Mouse (Mus musculus): ENCODE measurements around the gene Gstm6. TPM values are rescaled to one million over a fixed set of nuclear protein-coding genes. Genes with fewer than 3 reads are reported as not detected.

Gstm6 gene
- polyA plus RNA-seq, 1 experiment from 2014 or later, result 14.8 TPM

GRCm38 (mm10) chr3:107939403-107939802, 4.1 kb downstream of the Gstm6 start:
- 50% methylated on average over 3 of the region's 3 CpGs for WGBS
- Histone ChIP-seq H3K36me3 (no peaks in the 10 kb centered on the region), H3K4me1 (replicated peaks) (peaks cover 33% of the 10 kb centered on the region), H3K27me3 (no peaks in the 10 kb centered on the region; the same call in 1 of the 2 replicates), H3K4me3 (no peak overlapping the region), H3K9me3 (no peaks in the 10 kb centered on the region), H3K4me2 (no peak overlapping the region), H3K27ac (replicated peaks) (no peak overlapping the region), H3K9ac (no peak overlapping the region)
- no peak for ATAC-seq (ENCODE audit: low read depth)

DNA sequence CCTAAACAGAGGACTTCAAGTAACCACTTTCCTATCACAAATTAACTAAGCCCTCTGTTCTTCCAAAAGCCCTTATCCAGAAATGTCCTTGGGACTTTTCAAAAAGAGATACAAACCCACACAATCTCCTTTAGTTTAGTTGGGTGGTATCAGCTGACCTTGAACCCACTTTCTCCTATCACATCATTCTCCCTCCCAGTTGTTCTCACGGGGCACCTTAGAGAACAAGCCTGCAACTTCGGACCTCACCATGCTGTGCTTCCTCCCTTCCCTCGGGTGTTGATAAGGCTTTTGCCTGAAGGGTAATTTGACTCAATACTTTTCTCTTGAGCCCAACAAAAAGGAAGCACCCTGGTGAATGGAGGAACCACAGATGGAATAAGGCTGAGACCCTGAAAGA, 7.7 kb downstream of the Gstm6 start:
- Histone ChIP-seq H3K4me3 (no peak overlapping the region), H3K27me3 (no peaks in the 10 kb centered on the region; the same call in 1 of the 2 replicates), H3K9me3 (no peaks in the 10 kb centered on the region), H3K4me1 (replicated peaks) (peaks cover 26% of the 10 kb centered on the region), H3K36me3 (no peaks in the 10 kb centered on the region), H3K9ac (no peak overlapping the region), H3K4me2 (no peak overlapping the region), H3K27ac (replicated peaks) (no peak overlapping the region)
- no peak for ATAC-seq (ENCODE audit: low read depth)
- 53% methylated on average over 3 of the region's 3 CpGs for whole genome bisulfite sequencing

GRCm38 (mm10) chr3:107935268-107935667, 8.3 kb downstream of the Gstm6 start:
- H3K27me3 ChIP-seq, result no peaks in the 10 kb centered on the region; the same call in 1 of the 2 replicates
- no peak overlapping the region for H3K4me3 ChIP-seq
- no peak overlapping the region for H3K9ac ChIP-seq
- WGBS, result 85% methylated on average over 3 of the region's 3 CpGs
- no peaks in the 10 kb centered on the region for H3K9me3 ChIP-seq
- ATAC-seq (ENCODE audit: low read depth), result no peak
- H3K4me2 ChIP-seq, result no peak overlapping the region
- no peak overlapping the region for H3K27ac ChIP-seq (replicated peaks)
- peaks cover 28% of the 10 kb centered on the region for H3K4me1 ChIP-seq (replicated peaks)
- H3K36me3 ChIP-seq, result no peaks in the 10 kb centered on the region

DNA sequence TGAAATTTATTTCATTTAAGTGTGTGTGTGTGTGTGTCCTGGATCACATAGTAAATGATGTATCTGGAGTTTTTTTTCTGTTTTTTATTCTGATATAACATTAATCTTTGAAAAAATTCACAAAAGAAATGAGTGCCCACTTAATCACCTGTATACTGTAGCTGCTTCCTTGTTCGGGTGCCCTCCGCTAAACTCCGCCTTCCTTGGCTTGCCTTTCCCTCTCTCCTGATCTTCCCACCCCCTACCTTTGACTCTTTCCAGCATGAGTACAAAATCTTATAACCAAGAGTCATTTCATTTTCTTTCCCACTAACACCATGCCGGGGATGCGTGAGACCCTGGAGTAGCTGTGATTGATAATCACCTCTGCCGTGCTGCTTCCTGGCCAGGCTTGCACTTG, 11.4 kb downstream of the Gstm6 start:
- Histone ChIP-seq H3K9ac (no peak overlapping the region), H3K36me3 (no peaks in the 10 kb centered on the region), H3K4me1 (replicated peaks) (peaks cover 46% of the 10 kb centered on the region), H3K27ac (replicated peaks) (no peak overlapping the region), H3K9me3 (no peaks in the 10 kb centered on the region), H3K4me3 (no peak overlapping the region), H3K4me2 (no peak overlapping the region), H3K27me3 (no peaks in the 10 kb centered on the region; the same call in 1 of the 2 replicates)
- ATAC-seq (ENCODE audit: low read depth), result no peak
- 66% methylated on average over 6 of the region's 6 CpGs for WGBS

DNA sequence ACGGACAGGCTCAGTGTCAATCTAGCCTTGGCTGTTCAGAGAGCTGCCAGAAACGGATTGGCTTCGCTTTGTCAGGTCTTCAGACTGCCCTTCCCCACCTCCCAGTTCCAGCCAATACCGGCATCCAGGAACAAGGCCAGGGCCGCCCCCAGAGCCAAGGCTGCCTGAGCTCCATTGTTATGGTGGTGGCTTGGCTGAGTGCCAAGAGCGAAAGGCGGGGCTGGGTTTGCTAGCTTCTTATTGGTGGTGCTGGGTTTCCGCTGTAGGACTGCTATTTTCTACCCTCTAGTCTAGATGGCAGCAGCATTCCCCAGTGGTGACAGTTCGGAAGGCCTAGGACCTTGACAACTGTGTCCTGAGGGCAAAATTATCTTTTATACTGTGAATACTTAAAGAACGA, 11.9 kb downstream of the Gstm6 start, which contains the start of gene Gstm7:
TSS of gene Gstm7 (minus strand) at position 148 of the 400 bp plus-strand sequence.
- H3K4me1 ChIP-seq (replicated peaks), result peaks cover 48% of the 10 kb centered on the region
- no peaks in the 10 kb centered on the region for H3K9me3 ChIP-seq

DNA sequence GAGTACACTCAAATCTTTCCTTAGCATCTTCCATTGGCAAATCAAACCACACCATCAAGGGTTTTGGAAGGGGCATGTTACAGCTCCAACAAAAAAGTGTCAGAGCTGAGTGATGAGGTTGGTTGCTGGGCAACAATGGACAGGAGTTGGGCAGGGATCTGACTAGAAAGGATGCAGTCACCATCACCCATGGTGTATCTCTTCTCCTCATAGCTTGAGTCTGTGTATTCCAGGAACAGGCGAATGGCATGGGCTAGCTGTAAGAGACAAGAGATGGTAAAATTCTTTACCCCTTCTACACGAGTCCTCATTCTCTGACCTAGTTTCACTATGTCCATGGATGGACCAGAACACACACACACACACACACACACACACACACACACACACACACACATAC, 12.4 kb downstream of the Gstm6 start:
- Histone ChIP-seq H3K27ac (replicated peaks) (peak overlapping the region; percentile 91), H3K4me1 (replicated peaks) (peaks cover 48% of the 10 kb centered on the region), H3K4me3 (peak overlapping the region; percentile 30), H3K9me3 (no peaks in the 10 kb centered on the region), H3K27me3 (no peaks in the 10 kb centered on the region; the same call in 1 of the 2 replicates), H3K9ac (peak overlapping the region; percentile 64), H3K4me2 (peak overlapping the region; percentile 54), H3K36me3 (no peaks in the 10 kb centered on the region)
- no peak; the same call in 1 of the 2 replicates for ATAC-seq (ENCODE audit: low read depth)
- WGBS, result 50% methylated on average over 2 of the region's 2 CpGs

More for the DNA sequence above, 11.9 kb downstream of the Gstm6 start, which contains the start of gene Gstm7:
- 4% methylated on average over 10 of the region's 10 CpGs for WGBS
- no peaks in the 10 kb centered on the region; the same call in 1 of the 2 replicates for H3K27me3 ChIP-seq
- ATAC-seq (ENCODE audit: low read depth), result peak; percentile 97
- peak within 1 kb of the TSS; percentile 64 for H3K9ac ChIP-seq
- no peaks in the 10 kb centered on the region for H3K36me3 ChIP-seq
- H3K27ac ChIP-seq (replicated peaks), result peak within 1 kb of the TSS; percentile 91
- H3K4me2 ChIP-seq, result peak within 1 kb of the TSS; percentile 54
- peak within 1 kb of the TSS; percentile 30 for H3K4me3 ChIP-seq

DNA sequence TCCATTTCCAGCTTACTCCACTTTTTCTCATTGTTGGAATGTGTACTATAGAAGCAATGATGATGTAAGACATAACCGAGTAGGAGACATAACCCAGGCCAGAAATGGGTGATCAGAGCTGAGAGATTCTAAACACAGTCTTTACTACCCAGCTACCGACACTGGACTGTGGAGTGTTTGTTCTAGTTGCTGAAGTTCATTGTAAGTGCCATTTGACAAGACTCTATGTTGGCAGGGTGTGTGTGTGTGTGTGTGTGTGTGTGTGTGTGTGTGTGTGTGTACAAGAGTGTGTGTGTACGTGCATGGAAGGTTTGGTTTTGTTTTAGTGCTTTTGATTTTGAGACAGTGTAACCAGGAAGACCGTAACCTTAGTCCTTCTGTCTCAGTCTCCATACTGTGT, 13.8 kb downstream of the Gstm6 start:
- Histone ChIP-seq H3K27ac (replicated peaks) (no peak overlapping the region), H3K27me3 (no peaks in the 10 kb centered on the region; the same call in 1 of the 2 replicates), H3K4me3 (no peak overlapping the region), H3K9me3 (no peaks in the 10 kb centered on the region), H3K9ac (no peak overlapping the region), H3K4me2 (no peak overlapping the region), H3K36me3 (no peaks in the 10 kb centered on the region), H3K4me1 (replicated peaks) (peaks cover 48% of the 10 kb centered on the region)
- 92% methylated on average over 4 of the region's 4 CpGs for WGBS
- ATAC-seq (ENCODE audit: low read depth), result no peak

- ATAC-seq (ENCODE audit: low read depth), result no peak
- no peaks in the 10 kb centered on the region for H3K27me3 ChIP-seq
- 76% methylated on average over 4 of the region's 4 CpGs for WGBS
Observed at GRCm38 (mm10) chr3:107929243-107929642, 14.3 kb downstream of the Gstm6 start.

GRCm38 (mm10) chr3:107928691-107929090, 14.9 kb downstream of the Gstm6 start:
- H3K27ac ChIP-seq (replicated peaks), result peak overlapping the region; percentile 14; the same call in 1 of the 2 replicates
- no peak overlapping the region for H3K4me3 ChIP-seq
- no peaks in the 10 kb centered on the region for H3K27me3 ChIP-seq
- ATAC-seq (ENCODE audit: low read depth), result no peak
- 81% methylated on average over 11 of the region's 11 CpGs for WGBS
- H3K9ac ChIP-seq, result peak overlapping the region; percentile 6; the same call in 1 of the 2 replicates
- H3K9me3 ChIP-seq, result no peaks in the 10 kb centered on the region
- no peaks in the 10 kb centered on the region for H3K36me3 ChIP-seq
- H3K4me1 ChIP-seq (replicated peaks), result peaks cover 48% of the 10 kb centered on the region
- H3K4me2 ChIP-seq, result no peak overlapping the region

More at GRCm38 (mm10) chr3:107929243-107929642, 14.3 kb downstream of the Gstm6 start:
- no peak overlapping the region for H3K27ac ChIP-seq (replicated peaks)
- H3K9me3 ChIP-seq, result no peaks in the 10 kb centered on the region
- peaks cover 48% of the 10 kb centered on the region for H3K4me1 ChIP-seq (replicated peaks)
- H3K9ac ChIP-seq, result no peak overlapping the region
- H3K4me2 ChIP-seq, result no peak overlapping the region
- H3K36me3 ChIP-seq, result no peaks in the 10 kb centered on the region
- H3K4me3 ChIP-seq, result no peak overlapping the region

DNA sequence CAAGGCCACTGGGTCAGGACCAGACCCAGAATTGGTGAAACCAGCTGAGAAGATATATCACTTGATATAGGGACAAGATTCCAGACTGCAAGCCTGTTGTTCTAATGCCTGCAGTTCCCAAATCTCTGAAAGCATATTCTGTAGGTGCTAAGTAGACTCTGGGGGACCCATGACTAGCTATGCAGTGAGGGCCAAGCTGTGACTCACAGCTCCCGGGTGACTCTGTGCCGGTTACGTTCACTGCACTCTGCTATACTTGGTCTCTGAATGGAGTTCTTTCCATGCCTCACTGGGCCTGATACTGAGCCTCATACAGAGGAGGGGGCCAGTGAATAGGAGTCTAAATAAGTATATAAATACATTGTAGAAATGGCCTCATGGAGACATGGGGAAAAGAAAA, 15.7 kb downstream of the Gstm6 start:
- H3K36me3 ChIP-seq, result no peaks in the 10 kb centered on the region
- H3K27me3 ChIP-seq, result no peaks in the 10 kb centered on the region
- no peaks in the 10 kb centered on the region for H3K9me3 ChIP-seq
- H3K27ac ChIP-seq (replicated peaks), result 0 out of 2 replicates have a peak overlapping the region, but pooled peaks have one; percentile 38
- WGBS, result 57% methylated on average over 3 of the region's 3 CpGs
- H3K9ac ChIP-seq, result no peak overlapping the region
- peaks cover 48% of the 10 kb centered on the region for H3K4me1 ChIP-seq (replicated peaks)
- no peak for ATAC-seq (ENCODE audit: low read depth)
- no peak overlapping the region for H3K4me2 ChIP-seq
- H3K4me3 ChIP-seq, result no peak overlapping the region

DNA sequence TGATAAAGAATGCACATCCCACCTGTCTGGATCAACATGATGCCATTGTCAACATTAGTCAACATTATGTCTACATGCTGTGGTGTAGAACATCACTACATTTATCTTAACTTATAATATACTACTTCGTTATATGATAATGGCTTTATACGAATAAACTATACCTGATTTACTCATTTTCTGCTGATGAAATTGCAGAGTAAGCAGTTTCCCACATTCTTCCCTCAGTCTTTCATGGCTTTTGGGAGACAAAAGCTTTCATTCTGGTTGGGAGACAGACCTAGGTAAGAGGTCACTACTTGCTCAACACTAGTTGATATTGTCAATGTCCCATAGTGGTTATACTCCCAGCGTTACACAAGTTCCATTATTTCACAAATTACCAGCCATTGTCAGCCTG, 18.2 kb downstream of the Gstm6 start:
- Histone ChIP-seq H3K4me3 (no peak overlapping the region), H3K27me3 (no peaks in the 10 kb centered on the region), H3K4me2 (no peak overlapping the region), H3K9ac (no peak overlapping the region), H3K36me3 (no peaks in the 10 kb centered on the region), H3K27ac (replicated peaks) (no peak overlapping the region), H3K9me3 (no peaks in the 10 kb centered on the region), H3K4me1 (replicated peaks) (peaks cover 29% of the 10 kb centered on the region)
- WGBS, result 90% methylated on average over 3 of the region's 3 CpGs
- no peak for ATAC-seq (ENCODE audit: low read depth)

- ATAC-seq (ENCODE audit: low read depth), result no peak
- WGBS, result 95% methylated on average over 5 of the region's 5 CpGs
- H3K4me3 ChIP-seq, result no peak overlapping the region
Observed at GRCm38 (mm10) chr3:107920348-107920747, 23.2 kb downstream of the Gstm6 start.

More at GRCm38 (mm10) chr3:107920348-107920747, 23.2 kb downstream of the Gstm6 start:
- Histone ChIP-seq H3K36me3 (no peaks in the 10 kb centered on the region), H3K9ac (no peak overlapping the region), H3K4me1 (replicated peaks) (no peaks in the 10 kb centered on the region), H3K27me3 (no peaks in the 10 kb centered on the region), H3K27ac (replicated peaks) (no peak overlapping the region), H3K9me3 (no peaks in the 10 kb centered on the region), H3K4me2 (no peak overlapping the region)
